Mouse (Mus musculus) liver, postnatal 0 days (tissue): ENCODE measurements around the gene Nnat.

Experiments
- CTCF ChIP-seq: sonication (generic); IDR thresholded peaks from 2 replicates; pipeline ENCODE4 v1.5.1; 2016; ENCODE audit warnings: antibody characterized with exemption, low read depth
- EP300 ChIP-seq: IDR thresholded peaks from 2 replicates; pipeline ENCODE4 v1.6.1; 2016; ENCODE audit warnings: antibody characterized with exemption, low read depth, mild to moderate bottlenecking

DNA sequence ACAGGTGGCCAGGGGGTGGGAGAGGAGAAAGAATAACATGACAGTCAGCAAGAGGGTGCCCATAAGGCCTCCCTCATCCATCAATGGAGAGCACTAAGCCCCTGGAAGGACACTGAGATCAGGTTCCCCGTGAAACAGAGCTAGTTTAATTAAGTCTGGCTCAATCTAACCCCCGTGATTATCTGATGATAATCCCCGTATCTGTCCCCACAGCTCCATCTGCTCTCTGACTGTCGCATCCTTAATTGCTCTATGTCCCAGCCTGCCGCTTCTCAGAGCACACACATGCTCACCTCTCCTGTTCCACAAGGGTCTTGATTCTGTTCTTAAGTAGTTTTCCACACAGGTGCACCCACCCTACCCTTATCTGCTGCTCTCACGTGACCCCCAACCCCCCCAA lies 42.4 kb upstream of the Nnat start:
- no peak for TF ChIP-seq EP300
- TF ChIP-seq CTCF, result no peak
